Mouse (Mus musculus) gastrocnemius, adult 8-10 months (tissue): ENCODE measurements around the gene Bbip1. TPM values are rescaled to one million over a fixed set of nuclear protein-coding genes. Genes with fewer than 3 reads are reported as not detected.
"Not testable (repeated sequence)": the region's sequence is repeated elsewhere in the genome, so short reads cannot be mapped to it uniquely, and the experiment has no call there.

Experiments
- DNase-seq, 2 experiments: peaks; one replicate each; pipeline ENCODE4 v3.0.0; 2022; ENCODE audit warnings: low spot score in 2 of 2
- total RNA-seq, 4 experiments: library from RNA; stranded (reverse); gene quantifications; 2 replicates each; pipeline ENCODE4 v1.2.4; 2022

Gene Bbip1
- total RNA-seq, 4 experiments from 2014 or later, result 36.2 to 43.1 (median 38.0) TPM

GRCm38 (mm10) chr19:53926705-53927104, 17.7 kb downstream of the Bbip1 start:
- no peak for DNase-seq

- DNase-seq, result no peak
Measured at GRCm38 (mm10) chr19:53925338-53925751, 19.1 kb downstream of the Bbip1 start.

GRCm38 (mm10) chr19:53921996-53922395, 22.4 kb downstream of the Bbip1 start:
- not testable (repeated sequence) for DNase-seq

GRCm38 (mm10) chr19:53919541-53919940, 24.9 kb downstream of the Bbip1 start:
- no peak for DNase-seq

- no peak for DNase-seq
Measured at GRCm38 (mm10) chr19:53914950-53915349, 29.5 kb downstream of the Bbip1 start.

GRCm38 (mm10) chr19:53906703-53907070, 37.7 kb downstream of the Bbip1 start:
- DNase-seq, result not testable (repeated sequence)

- no peak for DNase-seq
Measured at GRCm38 (mm10) chr19:53906033-53906702, 38.3 kb downstream of the Bbip1 start.

- DNase-seq, result no peak
Measured at GRCm38 (mm10) chr19:53904833-53905480, 39.5 kb downstream of the Bbip1 start.

- peak in 1 of 2 experiments; percentile 37 for DNase-seq
Measured at GRCm38 (mm10) chr19:53903507-53904321, 40.7 kb downstream of the Bbip1 start.

GRCm38 (mm10) chr19:53902739-53903487, 41.5 kb downstream of the Bbip1 start:
- DNase-seq, result peak; percentile 90 to 95

GRCm38 (mm10) chr19:53901931-53902738, 42.3 kb downstream of the Bbip1 start:
- peak in 1 of 2 experiments; percentile 8 for DNase-seq

- DNase-seq, result no peak
Measured at GRCm38 (mm10) chr19:53899941-53900610, 44.4 kb downstream of the Bbip1 start.

GRCm38 (mm10) chr19:53898970-53899900, 45.2 kb downstream of the Bbip1 start:
- DNase-seq, result no peak

GRCm38 (mm10) chr19:53898498-53898897, 45.9 kb downstream of the Bbip1 start:
- DNase-seq, result no peak

- DNase-seq, result no peak
Measured at GRCm38 (mm10) chr19:53898046-53898445, 46.4 kb downstream of the Bbip1 start.

- no peak for DNase-seq
Measured at GRCm38 (mm10) chr19:53894538-53895121, 49.8 kb downstream of the Bbip1 start.

GRCm38 (mm10) chr19:53893711-53894171, 50.7 kb downstream of the Bbip1 start:
- peak in 1 of 2 experiments; percentile 51 for DNase-seq

GRCm38 (mm10) chr19:53892838-53893359, 51.5 kb downstream of the Bbip1 start:
- no peak for DNase-seq
